Mouse (Mus musculus) lung, postnatal 0 days (tissue): Measurements from ENCODE around the gene Unc5c. TPM values are rescaled to one million over a fixed set of nuclear protein-coding genes. Genes with fewer than 3 reads are reported as not detected.

Experiments used
- ATAC-seq: fragments of 200-750 bp; cut with Nextera tagmentation; 2 replicates; pipeline ENCODE4 v1.8.0; 2017; ENCODE audit warnings: moderate library complexity
- DNase-seq: peaks from one replicate; pipeline ENCODE4 v3.0.0-alpha.2; 2016; ENCODE audit warnings: low spot score
- H3K27ac ChIP-seq: fragments of 300-500 bp; sonication (generic); 2 replicates; pipeline ENCODE4 v1.5.1; 2014; ENCODE audit warnings: antibody characterized with exemption, mild to moderate bottlenecking, low read length, mixed read lengths
- H3K27me3 ChIP-seq: fragments of 300-500 bp; sonication (generic); replicated peaks from 2 replicates; pipeline ENCODE4 v1.6.1; 2014; ENCODE audit warnings: low read length, mixed read lengths; ENCODE audit not compliant: insufficient read depth
- H3K36me3 ChIP-seq: fragments of 300-500 bp; sonication (generic); 2 replicates; pipeline ENCODE4 v1.6.1; 2014; ENCODE audit warnings: low read length, mixed read lengths; ENCODE audit not compliant: insufficient read depth
- H3K4me1 ChIP-seq: fragments of 300-500 bp; sonication (generic); 2 replicates; pipeline ENCODE4 v1.6.1; 2014; ENCODE audit warnings: antibody characterized with exemption, low read depth, low read length, mixed read lengths; ENCODE audit not compliant: insufficient read depth
- H3K4me2 ChIP-seq: fragments of 300-500 bp; sonication (generic); replicated peaks from 2 replicates; pipeline ENCODE4 v1.6.1; 2014; ENCODE audit warnings: low read depth, mild to moderate bottlenecking, low read length, moderate library complexity, mixed read lengths
- H3K4me3 ChIP-seq: fragments of 300-500 bp; sonication (generic); 2 replicates; pipeline ENCODE4 v1.5.1; 2014; ENCODE audit warnings: low read depth, low read length
- H3K9ac ChIP-seq: fragments of 300-500 bp; sonication (generic); replicated peaks from 2 replicates; pipeline ENCODE4 v1.6.1; 2014; ENCODE audit warnings: low read depth, mild to moderate bottlenecking
- H3K9me3 ChIP-seq: fragments of 300-500 bp; sonication (generic); 2 replicates; pipeline ENCODE4 v1.6.1; 2016; ENCODE audit warnings: low read length, mixed read lengths
- CTCF ChIP-seq: IDR thresholded peaks from 2 replicates; pipeline ENCODE4 v1.5.1; 2016; ENCODE audit warnings: antibody characterized with exemption, mild to moderate bottlenecking
- EP300 ChIP-seq: IDR thresholded peaks from 2 replicates; pipeline ENCODE4 v1.6.1; 2016; ENCODE audit warnings: antibody characterized with exemption, mild to moderate bottlenecking, control low read depth
- WGBS: fragments of 180-500 bp; shearing (Covaris S2); extraction: QIAGEN DNeasy Blood & Tissue Kit; methylation state at CpG from one replicate; pipeline ENCODE4 v1.1.7; 2014; 5-methylcytosine and 5-hydroxymethylcytosine counted together
- polyA plus RNA-seq: library from polyadenylated mRNA; unstranded; fragments of >200 nt; fragmentation: Nextera tagmentation; extraction: Ambion mirVana; gene quantifications from 2 replicates; pipeline ENCODE4 v1.2.1, GENCODE M21; 2015

Gene Unc5c
- polyA plus RNA-seq, 1 experiment from 2014 or later, result 6.5 TPM

DNA sequence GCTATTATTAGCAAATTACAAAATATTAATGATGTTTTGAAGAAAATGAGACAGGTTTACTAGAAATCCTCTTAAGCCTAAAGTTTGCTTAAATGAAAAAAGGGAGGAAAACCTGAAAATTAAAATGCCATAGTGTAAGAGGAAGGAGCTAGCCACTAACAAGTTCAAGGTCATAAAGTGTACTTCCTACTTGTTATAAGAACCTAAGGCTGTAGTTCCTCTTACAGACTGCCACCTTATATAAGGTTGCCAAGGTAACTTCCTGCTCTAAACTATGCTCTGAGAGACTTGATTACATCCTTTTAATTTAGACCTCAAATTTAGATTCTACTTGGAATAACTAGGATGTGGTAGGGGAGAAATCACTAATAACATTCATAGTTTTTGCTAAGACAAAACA lies 64.6 kb downstream of the Unc5c start:
- no peak for DNase-seq

DNA sequence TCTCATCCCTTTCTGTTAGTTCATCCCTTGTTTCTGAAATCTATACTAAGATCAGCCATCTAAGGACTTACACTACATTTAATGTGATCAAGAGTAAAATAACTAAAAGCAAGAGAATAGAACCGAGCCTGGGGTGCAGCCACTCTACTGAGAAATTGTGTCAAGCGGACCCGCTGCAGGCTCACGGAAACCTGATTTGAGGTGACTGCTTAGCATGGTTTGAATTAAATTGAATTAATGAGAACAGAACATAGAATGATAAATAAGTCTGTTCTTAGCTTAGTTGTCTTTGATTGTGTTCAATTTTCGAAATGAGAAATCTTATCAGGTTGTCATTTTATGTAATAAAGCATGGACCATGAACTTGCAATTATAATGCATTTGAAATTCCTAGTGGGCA lies 68.8 kb downstream of the Unc5c start:
- H3K27ac ChIP-seq, result no peak overlapping the region
- 84% methylated on average over 5 of the region's 5 CpGs for WGBS
- no peaks in the 10 kb centered on the region for H3K36me3 ChIP-seq
- H3K4me2 ChIP-seq, result no peak overlapping the region
- no peaks in the 10 kb centered on the region for H3K4me1 ChIP-seq
- no peak overlapping the region for H3K4me3 ChIP-seq
- no peaks in the 10 kb centered on the region for H3K9me3 ChIP-seq
- no peak for ATAC-seq
- no peaks in the 10 kb centered on the region for H3K27me3 ChIP-seq
- no peak for DNase-seq
- TF ChIP-seq CTCF (no peak), EP300 (no peak)
- no peak overlapping the region for H3K9ac ChIP-seq

More for the DNA sequence above, 64.6 kb downstream of the Unc5c start:
- Histone ChIP-seq H3K9me3 (no peaks in the 10 kb centered on the region), H3K36me3 (no peaks in the 10 kb centered on the region), H3K4me3 (no peak overlapping the region), H3K4me2 (no peak overlapping the region), H3K27me3 (no peaks in the 10 kb centered on the region), H3K27ac (no peak overlapping the region), H3K4me1 (no peaks in the 10 kb centered on the region), H3K9ac (no peak overlapping the region)
- ATAC-seq, result no peak
- TF ChIP-seq CTCF, result no peak
- TF ChIP-seq EP300, result no peak

DNA sequence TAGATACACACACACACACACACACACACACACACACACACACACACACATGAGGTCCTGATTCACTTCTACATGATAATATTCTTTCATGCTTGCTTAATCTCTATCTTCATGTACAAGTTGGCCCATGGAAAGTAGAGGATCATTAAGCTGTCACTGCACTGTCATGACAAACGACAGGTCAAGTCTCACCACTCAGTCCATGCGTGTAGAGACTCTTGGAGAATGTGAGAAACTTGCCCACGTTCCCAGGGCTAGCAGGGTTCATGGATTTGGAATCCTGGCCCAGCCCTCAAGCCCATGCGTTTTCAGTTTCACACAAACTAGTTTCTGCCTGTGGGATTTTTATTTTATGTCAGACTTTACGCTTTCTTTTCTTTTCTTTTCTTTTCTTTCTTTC lies 71.8 kb downstream of the Unc5c start:
- H3K36me3 ChIP-seq, result no peaks in the 10 kb centered on the region
- H3K27me3 ChIP-seq, result no peaks in the 10 kb centered on the region
- no peaks in the 10 kb centered on the region for H3K9me3 ChIP-seq
- no peak for ATAC-seq
- H3K4me2 ChIP-seq, result no peak overlapping the region
- DNase-seq, result no peak
- TF ChIP-seq CTCF (no peak), EP300 (no peak)
- no peak overlapping the region for H3K9ac ChIP-seq
- WGBS, result 47% methylated on average over 5 of the region's 5 CpGs
- no peak overlapping the region for H3K4me3 ChIP-seq
- H3K4me1 ChIP-seq, result no peaks in the 10 kb centered on the region
- H3K27ac ChIP-seq, result no peak overlapping the region

DNA sequence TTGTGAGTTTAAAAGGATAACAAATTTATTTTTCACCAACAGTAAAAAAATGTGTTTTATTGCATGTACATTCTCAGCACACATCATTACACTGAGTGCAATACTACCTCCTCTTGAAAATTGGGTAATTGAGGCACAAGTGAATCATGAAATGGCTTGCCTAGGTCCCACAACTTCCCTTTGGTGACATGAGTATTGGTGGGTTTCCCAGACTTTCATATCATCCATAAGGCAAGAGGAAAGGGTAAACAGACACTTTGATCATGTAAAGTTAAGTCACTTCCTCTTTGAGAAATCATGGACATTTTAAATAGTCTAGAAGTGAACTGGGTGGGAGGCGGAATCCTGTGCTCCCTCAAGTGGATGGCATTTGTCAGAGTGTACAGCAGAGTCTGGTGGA lies 73.1 kb downstream of the Unc5c start:
- H3K9ac ChIP-seq, result no peak overlapping the region
- no peaks in the 10 kb centered on the region for H3K36me3 ChIP-seq
- no peak overlapping the region for H3K4me2 ChIP-seq
- H3K4me1 ChIP-seq, result no peaks in the 10 kb centered on the region
- no peak overlapping the region for H3K4me3 ChIP-seq
- DNase-seq (no peak), ATAC-seq (no peak)
- H3K27me3 ChIP-seq, result no peaks in the 10 kb centered on the region
- 66% methylated on average over 1 of the region's 1 CpGs for whole genome bisulfite sequencing
- no peaks in the 10 kb centered on the region for H3K9me3 ChIP-seq
- TF ChIP-seq CTCF, result no peak
- TF ChIP-seq EP300, result no peak
- H3K27ac ChIP-seq, result no peak overlapping the region

DNA sequence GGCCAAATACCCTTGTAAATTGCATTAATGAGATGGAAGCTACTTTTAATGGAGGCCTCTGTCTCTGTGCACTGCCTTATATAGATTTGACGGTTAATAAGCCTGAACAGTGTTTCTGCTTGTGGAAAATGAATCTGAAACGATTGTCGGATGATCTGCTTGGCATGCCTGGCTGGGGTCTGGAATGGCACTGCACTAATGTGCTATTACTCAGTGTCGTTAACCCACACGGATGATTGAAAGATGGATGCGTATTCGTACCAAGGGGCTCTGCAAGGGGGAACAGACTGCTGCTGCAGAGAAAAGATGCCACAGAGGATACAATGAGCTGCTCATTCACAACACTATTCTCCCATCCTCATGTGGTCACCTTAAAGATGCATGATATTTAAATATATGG lies 75.7 kb downstream of the Unc5c start:
- ATAC-seq (no peak), DNase-seq (no peak)
- H3K4me2 ChIP-seq, result no peak overlapping the region
- no peaks in the 10 kb centered on the region for H3K36me3 ChIP-seq
- WGBS, result 88% methylated on average over 7 of the region's 7 CpGs
- no peaks in the 10 kb centered on the region for H3K27me3 ChIP-seq
- H3K4me1 ChIP-seq, result no peaks in the 10 kb centered on the region
- H3K27ac ChIP-seq, result no peak overlapping the region
- H3K9me3 ChIP-seq, result no peaks in the 10 kb centered on the region
- no peak overlapping the region for H3K4me3 ChIP-seq
- no peak overlapping the region for H3K9ac ChIP-seq
- TF ChIP-seq EP300 (no peak), CTCF (no peak)

DNA sequence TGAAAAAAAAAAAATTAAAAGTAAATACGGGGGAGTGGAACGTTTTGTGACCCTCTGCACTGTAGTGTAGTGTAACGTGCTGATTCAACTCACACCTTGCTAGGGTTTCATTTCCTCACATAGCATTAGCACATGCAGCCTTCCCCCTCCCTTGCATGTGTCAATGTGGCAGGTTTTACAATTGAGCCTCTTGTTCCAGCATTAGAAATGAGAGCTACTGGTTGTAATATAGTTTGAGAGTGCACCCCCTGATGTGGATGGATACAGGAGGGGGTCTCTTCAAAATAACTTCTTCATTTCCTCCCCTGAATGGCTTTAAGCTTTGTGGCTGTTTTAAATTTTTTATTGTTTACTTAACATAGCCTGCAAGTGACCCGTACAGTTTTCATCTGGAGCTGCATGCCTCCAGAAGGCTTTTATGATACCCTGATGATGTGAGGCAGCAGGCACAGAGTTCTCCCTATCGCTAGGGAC lies 82.4 kb downstream of the Unc5c start:
- no peak for ATAC-seq
- DNase-seq, result no peak
- Histone ChIP-seq H3K9ac (no peak overlapping the region), H3K4me3 (no peak overlapping the region), H3K27me3 (no peaks in the 10 kb centered on the region), H3K36me3 (no peaks in the 10 kb centered on the region), H3K4me1 (no peaks in the 10 kb centered on the region), H3K4me2 (no peak overlapping the region), H3K27ac (no peak overlapping the region), H3K9me3 (no peaks in the 10 kb centered on the region)
- WGBS, result 23% methylated on average over 5 of the region's 5 CpGs
- TF ChIP-seq CTCF, result no peak
- TF ChIP-seq EP300, result no peak

DNA sequence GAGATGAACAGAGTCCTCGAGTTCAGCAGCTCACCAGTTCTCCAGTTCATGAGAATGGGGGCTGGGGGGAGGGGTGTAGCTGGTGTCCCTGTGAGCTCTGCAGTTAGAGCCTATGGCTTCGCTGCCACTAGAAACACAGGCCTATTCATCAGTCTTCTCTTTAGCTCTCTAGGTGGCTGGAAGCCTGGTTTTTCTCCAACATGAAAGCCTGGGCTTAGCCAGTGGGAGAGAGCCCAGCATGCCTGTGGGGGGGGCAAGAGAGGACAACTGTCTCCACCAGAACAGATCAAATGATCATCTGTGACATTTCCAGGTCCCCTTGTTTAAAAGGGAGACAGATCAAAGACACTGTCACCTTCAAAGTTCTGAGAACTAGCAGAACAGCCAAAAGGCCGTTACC lies 84.6 kb downstream of the Unc5c start:
- no peak for DNase-seq
- H3K4me1 ChIP-seq, result no peaks in the 10 kb centered on the region
- H3K27me3 ChIP-seq, result no peaks in the 10 kb centered on the region
- no peaks in the 10 kb centered on the region for H3K36me3 ChIP-seq
- H3K4me2 ChIP-seq, result no peak overlapping the region
- no peak overlapping the region for H3K9ac ChIP-seq
- no peak for ATAC-seq
- no peaks in the 10 kb centered on the region for H3K9me3 ChIP-seq
- WGBS, result 22% methylated on average over 3 of the region's 3 CpGs
- no peak overlapping the region for H3K4me3 ChIP-seq
- TF ChIP-seq EP300 (no peak), CTCF (no peak)
- H3K27ac ChIP-seq, result no peak overlapping the region
